Mouse (Mus musculus) brain, adult 2 months (tissue): ENCODE measurements around the gene Xrra1.

Experiments used
- DNase-seq: peaks from one replicate; pipeline ENCODE4 v3.0.0; 2011; ENCODE audit warnings: low read depth, low spot score

Gene Xrra1

DNA sequence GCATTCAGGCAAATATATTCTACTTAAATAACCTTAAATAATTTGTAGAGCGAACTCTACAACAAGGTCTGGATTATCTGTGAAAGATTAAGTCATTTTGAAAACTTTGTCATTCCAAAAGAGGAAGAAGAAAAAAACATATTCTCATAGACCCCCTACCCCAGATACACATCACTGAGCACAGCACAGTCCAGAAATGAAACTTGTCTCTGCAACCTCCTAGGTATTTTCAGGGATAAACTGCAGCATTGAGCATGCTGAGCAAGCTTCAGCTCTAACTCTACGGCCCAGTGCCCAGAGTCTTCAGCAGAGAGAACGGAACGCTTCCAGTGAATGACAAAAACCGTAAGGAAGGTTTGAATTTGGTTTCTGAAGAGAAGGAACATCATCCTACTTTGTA lies 8.4 kb upstream of the Xrra1 start:
- no peak for DNase-seq

DNA sequence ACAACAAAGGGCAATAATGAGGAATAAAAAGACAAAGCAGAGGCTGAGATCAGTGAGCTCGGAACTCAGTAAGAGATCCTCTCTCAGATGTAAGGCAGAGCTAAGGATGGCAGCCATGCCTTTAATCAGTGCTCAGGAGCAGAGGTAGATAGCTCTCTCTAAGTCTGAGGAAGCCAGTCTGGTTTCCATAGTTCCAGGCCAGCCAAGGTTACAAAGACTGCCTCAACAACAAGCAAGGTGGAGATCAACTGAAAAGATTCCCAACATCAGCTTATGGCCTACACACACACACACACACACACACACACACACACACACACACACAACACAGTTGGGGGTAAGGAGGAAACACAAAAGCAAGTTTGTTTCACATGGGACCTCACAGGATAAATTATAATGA lies 7.8 kb upstream of the Xrra1 start:
- DNase-seq = no peak

DNA sequence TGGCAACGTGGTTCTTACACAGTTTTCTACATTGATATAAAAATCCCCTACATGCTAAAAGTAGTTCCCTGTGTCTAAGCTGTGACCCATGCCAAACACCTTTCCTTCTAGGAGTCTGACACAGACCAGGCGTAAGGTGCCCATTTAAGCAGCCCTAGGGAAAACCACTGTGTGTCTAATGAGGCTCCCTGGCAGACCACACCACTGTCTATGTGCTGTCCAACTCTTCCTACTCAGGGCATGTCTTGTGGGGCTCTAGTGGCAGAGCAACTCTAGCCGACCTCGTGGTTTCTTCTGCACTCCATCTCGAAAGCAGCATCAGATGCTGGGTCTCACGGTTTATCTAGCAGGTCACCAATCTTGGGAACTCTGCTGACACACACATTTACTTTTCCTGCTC lies 7.3 kb upstream of the Xrra1 start:
- DNase-seq = no peak

DNA sequence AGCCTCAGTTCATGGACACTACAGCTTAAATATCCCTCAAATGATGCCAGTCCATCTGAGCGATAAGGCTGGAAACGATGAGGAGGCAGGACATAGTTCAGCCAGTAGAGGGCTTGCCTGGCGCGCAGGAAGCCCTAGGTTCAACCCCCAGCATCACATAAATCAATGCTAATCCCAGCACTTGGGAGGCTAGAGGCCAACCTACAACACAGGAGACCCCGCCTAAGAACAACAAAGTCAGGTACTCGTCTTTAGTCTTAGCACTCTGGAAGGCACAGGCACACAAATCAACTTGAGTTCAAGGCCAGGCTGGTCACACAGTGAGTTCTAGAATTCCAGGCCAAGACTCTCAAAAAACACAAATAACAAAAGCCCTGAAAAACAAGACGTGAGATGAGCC lies 5.6 kb upstream of the Xrra1 start:
- no peak for DNase-seq

DNA sequence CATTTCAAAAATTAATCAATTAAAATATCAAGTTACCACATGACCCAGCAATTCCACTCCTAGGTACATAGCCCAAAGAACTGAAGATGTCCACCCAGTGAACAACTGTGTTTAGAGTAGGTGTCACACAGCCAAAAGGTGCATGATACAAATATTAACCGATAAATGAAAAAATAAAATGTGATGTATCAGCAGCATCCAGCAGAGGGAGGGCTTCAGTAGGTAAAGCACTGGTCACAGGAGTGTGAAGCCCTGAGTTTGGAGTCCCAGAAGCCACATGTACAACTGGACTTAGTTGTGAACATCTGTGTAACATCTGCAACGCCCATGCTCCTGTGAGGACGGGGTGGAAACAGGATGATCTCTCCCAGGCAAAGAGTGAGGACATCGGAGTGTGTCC lies 4.6 kb upstream of the Xrra1 start:
- no peak for DNase-seq

DNA sequence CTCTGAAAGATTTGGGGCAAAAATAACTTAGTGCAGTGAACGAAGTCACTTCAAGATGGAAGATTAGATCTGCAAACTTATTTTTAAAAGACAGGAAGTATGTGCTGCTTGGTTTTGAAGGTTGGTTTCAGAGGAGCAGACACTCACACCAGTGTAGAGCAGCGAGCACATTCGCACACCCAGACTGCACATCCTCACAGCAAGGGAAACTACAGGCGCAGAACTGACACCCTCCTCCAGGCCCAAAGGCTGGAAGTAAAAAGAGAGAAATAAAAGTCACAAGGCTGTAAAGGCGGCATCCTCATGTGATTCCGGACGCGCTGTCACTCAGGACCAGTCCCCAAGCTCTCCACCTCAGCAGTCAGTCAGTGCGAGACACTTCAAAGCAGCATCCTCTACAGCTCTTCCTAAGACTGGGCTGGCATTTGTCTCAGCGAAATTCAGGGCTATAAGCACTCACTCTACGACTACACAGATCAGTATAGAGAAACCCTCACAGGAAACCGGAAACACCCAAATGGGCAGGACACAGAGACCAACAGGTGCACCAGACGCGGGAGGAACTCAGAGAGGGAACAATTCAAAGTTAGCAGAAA lies 2.6 kb upstream of the Xrra1 start:
- peak; percentile 25 for DNase-seq

DNA sequence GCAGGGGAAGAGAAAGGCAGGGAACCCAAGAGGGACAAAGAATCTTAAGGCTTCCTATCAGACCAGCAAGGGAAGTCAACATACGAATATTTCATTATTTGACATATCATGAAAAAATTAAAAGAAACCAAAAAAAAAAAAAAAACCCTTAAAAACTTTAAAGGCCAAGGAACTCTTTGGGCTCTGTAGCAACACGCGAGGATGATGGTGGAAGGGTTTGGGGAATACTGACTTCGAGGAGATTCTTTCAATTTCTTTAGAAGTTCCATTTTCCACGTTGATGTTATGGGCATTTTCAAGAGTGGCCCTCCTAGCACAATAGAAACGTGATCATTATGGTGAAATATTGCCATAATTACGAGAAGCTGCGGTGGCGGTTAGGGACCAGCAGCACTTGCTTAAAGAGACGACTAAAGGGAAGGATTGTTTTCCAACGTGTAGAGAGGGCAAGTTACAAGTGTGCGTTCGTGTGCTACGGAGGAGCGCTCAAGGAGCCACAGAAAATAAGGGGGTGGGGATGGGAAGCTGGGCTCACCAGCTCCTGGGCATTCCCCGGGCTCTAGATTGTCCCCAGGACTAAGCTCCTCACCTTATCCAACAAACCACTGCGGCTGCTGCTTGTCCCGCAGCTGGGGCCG lies 622 bp upstream of the Xrra1 start:
- no peak for DNase-seq

DNA sequence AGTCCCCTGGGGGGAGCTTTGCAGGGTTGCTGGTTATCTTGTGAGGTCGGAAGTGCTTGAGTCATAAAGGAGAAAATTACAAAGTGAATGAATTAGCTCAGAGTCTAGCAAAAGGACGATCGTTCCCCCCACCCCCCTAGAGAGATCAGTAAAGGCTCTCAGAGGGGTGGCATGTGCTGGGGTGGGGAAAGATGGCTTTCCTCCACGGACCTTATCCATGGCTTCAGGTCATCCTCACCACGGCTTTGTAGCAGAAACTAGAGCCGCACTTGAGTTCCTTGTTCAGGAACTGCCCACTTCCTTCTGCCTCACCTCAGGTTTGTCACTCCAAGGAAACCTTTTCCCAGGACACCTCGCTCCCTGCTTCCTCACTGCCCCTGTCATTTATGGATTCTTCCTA lies 4.4 kb downstream of the Xrra1 start, which contains the start of gene Spcs2:
TSS of gene Spcs2 (minus strand) at position 101 of the 400 bp plus-strand sequence.
- no peak for DNase-seq

DNA sequence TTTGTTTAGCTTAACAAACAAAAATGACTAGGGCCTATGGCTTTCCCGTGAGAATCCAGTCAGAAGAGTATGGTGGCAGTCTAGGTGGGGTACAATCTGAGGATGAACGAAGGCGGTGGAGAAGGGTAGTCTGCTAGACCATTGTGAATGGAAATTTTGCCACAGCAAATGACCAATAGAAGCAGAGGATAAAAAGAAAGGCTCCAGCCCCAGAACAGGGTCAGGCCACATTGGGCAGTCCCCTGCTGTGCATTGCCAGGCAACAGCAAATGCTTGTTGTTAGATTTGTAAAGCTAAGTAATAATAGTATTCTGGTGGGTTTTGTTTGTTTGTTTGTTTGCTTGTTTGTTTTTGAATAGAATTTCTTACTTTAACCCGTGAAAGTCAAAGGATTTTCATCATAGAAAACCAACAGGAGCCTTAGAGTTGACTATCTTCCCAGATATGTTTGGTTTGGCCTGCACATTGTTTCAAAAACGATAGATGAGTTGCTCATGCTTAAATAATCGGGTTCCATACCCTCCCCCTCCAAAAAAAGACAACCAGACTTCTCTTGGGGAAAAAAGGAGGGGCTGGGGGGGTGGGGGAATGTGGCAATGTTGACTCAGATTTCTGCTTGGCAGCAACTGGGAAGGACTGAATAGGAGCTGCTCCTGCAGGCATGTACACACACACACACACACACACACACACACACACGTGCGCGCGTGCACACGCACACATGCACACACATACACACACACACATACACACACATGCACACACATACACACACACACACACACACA lies 5.5 kb downstream of the Xrra1 start:
- DNase-seq = peak; percentile 48

DNA sequence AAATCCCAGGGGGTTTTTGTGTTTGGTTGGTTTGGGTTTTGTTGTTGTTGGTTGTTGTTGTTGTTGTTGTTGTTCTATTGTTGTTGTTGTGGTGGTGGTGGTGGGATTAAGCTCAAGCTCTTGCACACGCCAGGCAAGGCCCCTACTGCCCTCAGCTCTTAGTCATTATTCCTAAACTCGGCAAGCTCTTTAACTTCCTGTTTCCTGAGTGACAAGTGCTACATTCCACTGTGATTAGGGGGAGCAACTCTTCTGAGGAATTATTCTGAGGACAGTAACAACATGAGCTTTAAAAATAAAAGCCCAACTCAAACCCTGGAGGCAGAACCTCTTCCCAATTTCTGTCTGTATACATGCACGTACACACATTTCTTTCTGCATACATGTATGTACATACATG lies 6.3 kb downstream of the Xrra1 start:
- no peak for DNase-seq

DNA sequence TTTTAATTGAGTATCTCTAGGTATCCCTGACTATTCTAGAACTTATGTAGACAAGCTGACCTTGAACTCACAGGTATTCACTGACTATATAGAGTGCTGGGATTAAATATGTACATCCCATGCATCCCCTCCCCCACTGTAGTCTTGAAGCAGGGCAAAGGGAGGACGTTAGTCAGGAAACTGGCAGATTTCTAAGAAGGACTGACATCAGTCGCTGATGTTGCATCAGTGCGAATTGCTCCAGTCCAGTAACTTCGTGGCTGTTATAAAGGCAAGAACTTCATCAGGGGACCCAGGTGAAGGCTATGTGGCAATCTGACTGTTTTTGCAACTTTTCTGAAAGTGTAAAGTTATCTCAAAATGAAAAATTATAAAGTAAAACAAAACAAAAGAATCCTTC lies 10.4 kb downstream of the Xrra1 start:
- no peak for DNase-seq

DNA sequence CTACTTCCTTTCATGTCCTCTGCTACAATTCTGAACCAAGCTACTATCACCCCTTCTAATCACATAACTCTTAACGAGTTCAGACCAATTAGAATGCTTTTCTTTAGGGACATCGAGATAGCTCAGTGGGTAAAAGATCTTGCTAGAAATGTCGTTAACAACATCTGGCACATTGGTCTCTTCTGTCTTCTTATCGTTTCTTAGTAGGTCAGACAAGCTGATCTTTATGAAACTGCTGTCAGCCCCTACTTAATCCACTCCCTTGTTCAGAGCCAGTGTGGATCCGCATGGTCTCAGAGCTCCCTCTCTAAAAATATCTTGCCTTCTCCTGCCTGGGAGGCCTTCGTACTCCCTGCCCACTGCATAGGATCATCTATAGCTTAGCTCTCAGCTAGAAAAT lies 15.0 kb downstream of the Xrra1 start:
- no peak for DNase-seq

DNA sequence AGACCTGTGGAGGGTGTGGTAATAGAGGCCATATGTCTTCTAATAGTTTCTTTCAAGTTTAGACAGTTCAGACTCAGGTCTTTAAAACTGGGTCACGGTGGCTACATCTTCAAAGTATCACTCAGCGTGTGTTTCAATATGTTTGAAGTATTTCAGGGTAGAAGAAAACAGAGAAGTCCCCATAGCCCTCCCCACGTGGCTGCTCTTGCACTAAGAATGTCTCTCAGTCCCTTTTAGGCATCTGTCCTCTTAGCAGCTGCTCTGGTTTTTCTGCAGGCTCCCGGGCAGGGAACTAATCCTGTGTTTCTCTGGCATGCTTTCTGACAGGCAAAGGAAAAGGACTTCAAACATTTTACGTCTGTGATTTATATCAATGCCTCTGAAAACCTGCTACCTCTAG lies 17.0 kb downstream of the Xrra1 start:
- peak; percentile 30 for DNase-seq

DNA sequence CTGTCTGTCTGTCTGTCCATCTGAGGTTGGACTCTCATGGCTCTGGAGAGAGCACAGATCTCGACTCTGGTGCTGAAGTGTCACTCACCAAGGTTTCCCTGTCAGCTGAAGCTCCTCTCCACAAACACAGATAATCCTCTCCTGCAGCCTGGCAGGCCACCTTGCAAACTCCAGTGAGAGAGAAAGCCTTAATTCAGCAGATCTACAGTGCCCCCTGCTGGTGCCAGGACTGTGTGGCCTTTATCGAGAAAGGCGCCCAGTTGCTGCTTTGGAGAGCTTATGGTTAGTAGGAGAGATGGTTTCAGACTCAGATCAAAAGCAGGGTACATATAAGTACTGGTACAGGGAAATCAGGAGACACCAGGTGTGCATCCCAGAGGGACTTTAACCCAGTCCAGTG lies 17.4 kb downstream of the Xrra1 start:
- DNase-seq = peak; percentile 93

DNA sequence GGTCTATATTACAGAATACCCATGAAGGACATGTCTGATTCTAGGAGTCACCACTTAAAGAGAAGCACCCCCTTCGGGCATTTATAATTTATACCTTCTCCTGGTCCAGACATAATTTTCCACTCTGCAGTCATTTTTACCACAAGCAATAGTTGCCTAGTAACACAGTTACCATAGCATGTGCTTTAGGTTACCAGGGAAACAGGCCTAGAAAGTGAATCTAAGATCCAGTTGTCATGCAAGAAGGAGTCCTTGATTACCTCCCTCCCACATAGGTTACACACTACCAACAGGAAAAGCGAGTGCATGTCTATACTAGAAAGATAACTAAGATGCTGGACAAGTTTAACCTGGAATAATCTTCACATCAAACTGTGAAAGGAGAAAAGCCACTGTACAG lies 19.3 kb downstream of the Xrra1 start:
- peak; percentile 79 for DNase-seq

DNA sequence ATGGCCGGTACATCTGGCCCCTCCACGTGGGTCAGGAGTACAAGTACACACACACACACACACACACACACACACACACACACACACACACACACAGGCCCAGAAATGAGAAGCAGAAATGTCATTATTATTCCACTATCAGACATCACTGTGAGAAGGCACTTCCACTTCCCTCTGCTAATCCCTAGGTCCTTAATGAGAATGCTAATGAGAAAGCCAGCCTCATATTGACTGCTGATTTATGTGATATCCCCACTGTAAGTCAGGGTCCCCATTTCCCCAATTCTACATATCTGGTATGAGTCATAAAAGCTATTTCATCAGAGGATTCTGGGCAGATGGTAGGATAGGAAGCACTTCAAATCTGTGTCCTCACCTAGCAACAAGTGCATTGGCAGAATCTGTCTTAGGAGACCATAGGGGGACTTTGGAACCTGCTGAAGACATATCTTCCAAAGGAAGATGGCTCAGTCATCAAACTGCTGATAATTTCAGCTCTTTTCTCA lies 28.4 kb downstream of the Xrra1 start:
- no peak for DNase-seq

DNA sequence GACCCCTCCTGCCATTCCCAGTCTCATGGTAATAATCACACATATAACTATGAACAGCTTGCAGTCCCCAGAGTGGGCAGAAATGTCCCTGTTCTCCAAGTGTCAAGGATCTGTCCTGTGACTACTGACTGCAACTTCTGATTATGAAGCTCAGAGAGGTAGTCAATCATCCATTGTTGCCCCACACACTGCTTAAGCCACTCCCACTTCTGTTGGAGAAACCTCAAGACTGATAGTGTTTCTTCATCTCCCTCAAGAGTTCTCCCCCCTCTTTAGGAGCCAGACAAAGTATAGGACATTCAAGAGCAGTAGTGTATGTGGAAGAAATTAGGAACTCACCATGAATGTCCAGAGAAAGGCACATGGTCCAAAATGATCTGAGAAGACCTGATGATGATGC lies 28.8 kb downstream of the Xrra1 start:
- no peak for DNase-seq

DNA sequence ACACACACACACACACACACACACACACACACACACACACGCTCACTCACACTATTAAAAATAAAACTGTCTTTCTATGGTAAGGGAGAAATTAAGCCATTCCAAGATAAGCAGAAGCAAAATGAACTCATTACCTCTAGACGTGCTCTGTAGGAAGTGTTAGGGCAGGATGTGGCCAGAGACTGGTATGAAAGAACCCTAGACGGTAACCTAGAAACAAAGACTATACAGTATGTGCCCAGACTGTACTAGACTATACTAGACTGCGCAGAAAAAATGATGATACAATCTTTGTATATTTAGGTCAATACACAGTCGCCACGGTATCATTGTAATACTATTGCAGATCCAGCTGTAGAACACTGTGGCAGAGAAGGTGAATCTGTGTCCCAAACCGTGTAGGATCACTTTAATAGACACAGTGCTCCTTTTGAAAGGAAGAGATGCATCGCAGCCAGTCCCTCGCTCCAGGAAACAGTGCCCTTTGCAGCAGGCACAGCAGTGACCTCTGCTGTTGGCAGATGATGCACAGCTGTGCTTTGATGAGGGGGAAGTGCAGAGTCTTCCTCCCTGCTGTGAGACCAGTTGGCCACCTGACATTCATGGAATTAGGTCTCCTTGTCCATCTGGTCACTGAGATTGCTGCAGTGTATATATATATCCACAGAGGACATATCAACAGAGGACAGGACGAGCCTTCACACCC lies 30.4 kb downstream of the Xrra1 start:
- DNase-seq = peak; percentile 68

DNA sequence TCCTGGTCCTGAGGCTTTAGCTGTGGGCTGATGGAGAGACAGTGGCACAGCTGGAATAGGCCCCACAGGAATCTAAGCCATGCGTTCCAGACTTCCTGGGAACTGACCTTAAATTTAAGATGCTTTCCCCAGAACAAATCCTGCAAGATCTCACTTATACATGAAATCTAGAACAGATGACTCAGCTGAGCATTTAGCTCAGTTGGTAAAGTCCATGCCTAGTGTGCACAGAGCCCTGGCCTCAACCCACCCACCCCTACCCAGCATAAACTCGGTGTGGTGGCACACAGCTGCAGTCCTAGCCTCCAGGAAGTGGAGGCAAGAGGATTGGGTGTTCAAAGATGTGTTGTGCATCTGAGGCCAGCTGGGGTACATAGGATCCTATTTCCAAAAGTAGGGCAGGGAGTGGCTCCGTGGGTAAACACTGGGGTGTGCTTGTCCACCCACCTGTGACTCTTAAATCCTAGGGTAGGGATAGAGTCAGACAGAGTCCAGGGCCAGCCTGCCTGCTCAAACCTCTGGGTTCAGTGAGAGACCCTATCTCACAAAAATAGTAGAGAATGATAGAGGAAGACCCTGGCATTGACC lies 31.3 kb downstream of the Xrra1 start:
- DNase-seq = peak; percentile 53

DNA sequence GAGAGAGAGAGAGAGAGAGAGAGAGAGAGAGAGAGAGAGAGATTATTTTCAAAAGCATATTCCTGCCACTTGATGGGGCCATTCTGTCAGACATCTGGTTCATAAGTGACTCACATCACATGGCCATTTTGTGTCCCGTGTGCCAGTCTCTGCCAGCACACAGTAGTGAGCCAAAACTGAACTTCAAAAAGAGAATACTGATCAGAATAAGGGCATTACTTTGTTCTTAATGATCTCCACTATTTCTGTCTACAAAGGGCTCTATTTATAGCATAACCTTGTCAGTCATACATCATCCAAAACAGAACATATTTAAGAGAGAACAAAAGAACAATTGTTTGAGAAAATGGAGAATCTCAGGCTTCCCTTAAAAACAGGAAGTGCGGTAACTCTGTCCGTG lies 32.6 kb downstream of the Xrra1 start:
- peak; percentile 66 for DNase-seq

DNA sequence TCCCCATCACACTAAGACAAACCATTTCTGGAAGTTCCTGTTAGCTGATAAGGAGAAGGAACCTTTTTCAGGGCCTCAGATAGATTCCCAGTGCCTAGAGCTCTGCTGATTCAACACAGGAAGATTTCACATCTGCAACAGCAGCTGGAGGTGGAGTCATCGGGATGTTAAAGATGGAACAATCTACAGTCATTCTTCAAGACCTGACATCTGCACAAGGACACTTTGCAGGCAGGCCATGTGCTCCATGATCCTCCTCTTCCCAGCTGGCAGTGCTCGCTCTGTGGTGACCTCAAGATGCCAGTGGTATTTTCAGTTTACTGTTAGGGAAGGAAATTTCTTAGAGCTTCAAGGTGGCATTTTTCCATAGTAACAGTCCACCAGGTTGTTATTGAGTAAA lies 33.4 kb downstream of the Xrra1 start:
- DNase-seq = no peak

DNA sequence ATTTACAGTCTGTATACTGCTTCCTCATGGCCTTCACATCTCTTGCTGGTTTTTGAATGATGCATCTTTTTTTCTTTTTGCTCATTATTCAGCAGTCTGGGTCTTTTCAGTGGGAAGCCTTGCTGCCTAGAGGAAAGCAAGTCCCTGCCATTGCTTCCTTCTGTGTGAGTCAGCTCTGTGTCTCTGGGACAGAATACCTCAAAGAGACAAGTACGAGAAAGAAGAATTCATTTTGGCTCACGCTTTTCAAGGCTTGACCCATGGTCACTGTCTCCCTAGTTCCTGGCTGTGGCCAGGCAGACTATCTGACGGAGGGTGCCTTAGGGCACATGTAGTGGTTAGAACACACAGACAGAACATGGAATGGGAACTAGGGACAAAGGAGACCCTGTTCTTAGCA lies 35.1 kb downstream of the Xrra1 start:
- no peak for DNase-seq
